Mouse (Mus musculus) forebrain, embryonic 11.5 days (tissue): ENCODE results near the gene Sod2. TPM values are rescaled to one million over a fixed set of nuclear protein-coding genes. Genes with fewer than 3 reads are reported as not detected.

Source experiments
- ATAC-seq: fragments of 200-750 bp; cut with Nextera tagmentation; replicated peaks from 2 replicates; pipeline ENCODE4 v1.8.0; 2017; ENCODE audit warnings: moderate TSS enrichment; ENCODE audit not compliant: low FRiP score
- DNase-seq: peaks from one replicate; pipeline ENCODE4 v3.0.0-alpha.2; 2017; ENCODE audit warnings: low spot score
- H3K27ac ChIP-seq: fragments of 300-500 bp; sonication (generic); 2 replicates; pipeline ENCODE4 v1.5.1; 2014; ENCODE audit warnings: low read depth, low read length
- H3K27me3 ChIP-seq: fragments of 300-500 bp; sonication (generic); 2 replicates; pipeline ENCODE4 v1.6.1; 2014; ENCODE audit warnings: mild to moderate bottlenecking, low read length, mixed read lengths; ENCODE audit not compliant: control insufficient read depth, insufficient read depth
- H3K36me3 ChIP-seq: fragments of 300-500 bp; sonication (generic); 2 replicates; pipeline ENCODE4 v1.6.1; 2014; ENCODE audit warnings: mild to moderate bottlenecking, low read length, moderate library complexity, mixed read lengths; ENCODE audit not compliant: control insufficient read depth, insufficient read depth
- H3K4me1 ChIP-seq: fragments of 300-500 bp; sonication (generic); replicated peaks from 2 replicates; pipeline ENCODE4 v1.6.1; 2014; ENCODE audit warnings: low read length, mixed read lengths; ENCODE audit not compliant: control insufficient read depth, insufficient read depth
- H3K4me2 ChIP-seq: fragments of 300-500 bp; sonication (generic); 2 replicates; pipeline ENCODE4 v1.6.1; 2014; ENCODE audit warnings: low read depth, mild to moderate bottlenecking, low read length, moderate library complexity, mixed read lengths; ENCODE audit not compliant: severe bottlenecking
- H3K4me3 ChIP-seq: fragments of 300-500 bp; sonication (generic); 2 replicates; pipeline ENCODE4 v1.5.1; 2014; ENCODE audit warnings: low read depth, low read length
- H3K9ac ChIP-seq: fragments of 300-500 bp; sonication (generic); 2 replicates; pipeline ENCODE4 v1.6.1; 2014; ENCODE audit warnings: low read length
- H3K9me3 ChIP-seq: fragments of 300-500 bp; sonication (generic); 2 replicates; pipeline ENCODE4 v1.6.1; 2016; ENCODE audit warnings: low read length, mixed read lengths; ENCODE audit not compliant: control insufficient read depth
- WGBS: fragments of 180-500 bp; shearing (Covaris S2); extraction: QIAGEN DNeasy Blood & Tissue Kit; methylation state at CpG from one replicate; pipeline ENCODE4 v1.1.7; 2014; 5-methylcytosine and 5-hydroxymethylcytosine counted together
- polyA plus RNA-seq: library from polyadenylated mRNA; unstranded; fragments of >200 nt; fragmentation: Nextera tagmentation; extraction: Ambion mirVana; gene quantifications from 2 replicates; pipeline ENCODE4 v1.2.1, GENCODE M21; 2014

Sod2 gene
- polyA plus RNA-seq, 1 experiment from 2014 or later = 107 TPM

- H3K36me3 ChIP-seq = no peaks in the 10 kb centered on the region; the same call in 1 of the 2 replicates
- H3K9ac ChIP-seq = peak overlapping the region; percentile 100
- H3K4me1 ChIP-seq = no peaks in the 10 kb centered on the region
- H3K4me3 ChIP-seq = peak overlapping the region; percentile 97
- no peak overlapping the region for H3K27ac ChIP-seq
- no peak for ATAC-seq
- H3K9me3 ChIP-seq = no peaks in the 10 kb centered on the region
- no peaks in the 10 kb centered on the region for H3K27me3 ChIP-seq
- DNase-seq = no peak
- WGBS = 71% methylated on average over 8 of the region's 8 CpGs
- H3K4me2 ChIP-seq = peak overlapping the region; percentile 82
Measured at GRCm38 (mm10) chr17:12990567-12991145, 16.0 kb upstream of the Sod2 start.

GRCm38 (mm10) chr17:12991194-12991634, 15.4 kb upstream of the Sod2 start:
- Histone ChIP-seq H3K27me3 (no peaks in the 10 kb centered on the region), H3K4me2 (peak overlapping the region; percentile 82), H3K4me1 (no peaks in the 10 kb centered on the region), H3K4me3 (peak overlapping the region; percentile 97), H3K36me3 (no peaks in the 10 kb centered on the region; the same call in 1 of the 2 replicates), H3K27ac (peak overlapping the region; percentile 99; the same call in 1 of the 2 replicates), H3K9ac (peak overlapping the region; percentile 100), H3K9me3 (no peaks in the 10 kb centered on the region)
- no peak for ATAC-seq
- WGBS = 5% methylated on average over 12 of the region's 12 CpGs
- DNase-seq = no peak

GRCm38 (mm10) chr17:12991635-12992358, 14.8 kb upstream of the Sod2 start:
- no peaks in the 10 kb centered on the region for H3K27me3 ChIP-seq
- H3K4me1 ChIP-seq = no peaks in the 10 kb centered on the region
- peak overlapping the region; percentile 97 for H3K4me3 ChIP-seq
- peak overlapping the region; percentile 99 for H3K27ac ChIP-seq
- DNase-seq (peak; percentile 94), ATAC-seq (peak; percentile 93)
- under 1% methylated on average over 64 of the region's 84 CpGs for whole genome bisulfite sequencing
- no peaks in the 10 kb centered on the region for H3K9me3 ChIP-seq
- H3K4me2 ChIP-seq = peak overlapping the region; percentile 82
- H3K9ac ChIP-seq = peak overlapping the region; percentile 100
- no peaks in the 10 kb centered on the region; the same call in 1 of the 2 replicates for H3K36me3 ChIP-seq

- Histone ChIP-seq H3K4me2 (peak overlapping the region; percentile 60), H3K9ac (peak overlapping the region; percentile 100), H3K27me3 (no peaks in the 10 kb centered on the region), H3K36me3 (no peaks in the 10 kb centered on the region; the same call in 1 of the 2 replicates), H3K4me1 (no peaks in the 10 kb centered on the region), H3K9me3 (no peaks in the 10 kb centered on the region), H3K27ac (peak overlapping the region; percentile 99), H3K4me3 (peak overlapping the region; percentile 97)
- DNase-seq = peak; percentile 96
- ATAC-seq = peak; percentile 90
- WGBS = under 1% methylated on average over 51 of the region's 51 CpGs
Measured at GRCm38 (mm10) chr17:12992470-12992991, 14.1 kb upstream of the Sod2 start.

- 82% methylated on average over 1 of the region's 1 CpGs for WGBS
- ATAC-seq (no peak), DNase-seq (no peak)
- no peaks in the 10 kb centered on the region for H3K9me3 ChIP-seq
- peak within 1 kb of the TSS; percentile 60 for H3K4me2 ChIP-seq
- no peaks in the 10 kb centered on the region for H3K4me1 ChIP-seq
- no peaks in the 10 kb centered on the region for H3K27me3 ChIP-seq
- peak within 1 kb of the TSS; percentile 97 for H3K4me3 ChIP-seq
- no peaks in the 10 kb centered on the region for H3K36me3 ChIP-seq
- H3K9ac ChIP-seq = peak within 1 kb of the TSS; percentile 100
- H3K27ac ChIP-seq = peak within 1 kb of the TSS; percentile 99
Measured at GRCm38 (mm10) chr17:12994069-12994468, 12.6 kb upstream of the Sod2 start, which contains the start of gene Wtap. Gene Wtap (minus strand): TSS chr17:12994169.

- ATAC-seq (no peak), DNase-seq (peak; percentile 56)
- Histone ChIP-seq H3K4me2 (no peak overlapping the region), H3K27me3 (no peaks in the 10 kb centered on the region), H3K9me3 (no peaks in the 10 kb centered on the region), H3K4me3 (no peak overlapping the region), H3K27ac (no peak overlapping the region), H3K36me3 (no peaks in the 10 kb centered on the region), H3K9ac (no peak overlapping the region), H3K4me1 (no peaks in the 10 kb centered on the region)
- WGBS = 21% methylated on average over 3 of the region's 3 CpGs
Measured at GRCm38 (mm10) chr17:12996345-12996744, 10.3 kb upstream of the Sod2 start.

GRCm38 (mm10) chr17:12997890-12998289, 8.8 kb upstream of the Sod2 start:
- WGBS = 89% methylated on average over 5 of the region's 5 CpGs
- H3K4me2 ChIP-seq = no peak overlapping the region
- no peaks in the 10 kb centered on the region for H3K4me1 ChIP-seq
- no peak overlapping the region for H3K4me3 ChIP-seq
- no peaks in the 10 kb centered on the region for H3K36me3 ChIP-seq
- ATAC-seq (no peak), DNase-seq (no peak)
- no peak overlapping the region for H3K9ac ChIP-seq
- H3K9me3 ChIP-seq = no peaks in the 10 kb centered on the region
- H3K27me3 ChIP-seq = no peaks in the 10 kb centered on the region
- H3K27ac ChIP-seq = no peak overlapping the region

- H3K4me3 ChIP-seq = no peak overlapping the region
- no peak overlapping the region for H3K4me2 ChIP-seq
- H3K9ac ChIP-seq = no peak overlapping the region
- H3K9me3 ChIP-seq = no peaks in the 10 kb centered on the region
- DNase-seq = no peak
- 72% methylated on average over 6 of the region's 6 CpGs for WGBS
- H3K4me1 ChIP-seq = no peaks in the 10 kb centered on the region
- H3K27ac ChIP-seq = no peak overlapping the region
- H3K27me3 ChIP-seq = no peaks in the 10 kb centered on the region
- no peak for ATAC-seq
- H3K36me3 ChIP-seq = no peaks in the 10 kb centered on the region
Measured at GRCm38 (mm10) chr17:12999069-12999468, 7.6 kb upstream of the Sod2 start.
